Mouse (Mus musculus): Measurements from ENCODE around the gene Cox6b2. TPM values are rescaled to one million over a fixed set of nuclear protein-coding genes. Genes with fewer than 3 reads are reported as not detected.

The Cox6b2 gene
- total RNA-seq, 4 experiments from 2014 or later, result 6.0 to 13.0 (median 7.4) TPM

DNA sequence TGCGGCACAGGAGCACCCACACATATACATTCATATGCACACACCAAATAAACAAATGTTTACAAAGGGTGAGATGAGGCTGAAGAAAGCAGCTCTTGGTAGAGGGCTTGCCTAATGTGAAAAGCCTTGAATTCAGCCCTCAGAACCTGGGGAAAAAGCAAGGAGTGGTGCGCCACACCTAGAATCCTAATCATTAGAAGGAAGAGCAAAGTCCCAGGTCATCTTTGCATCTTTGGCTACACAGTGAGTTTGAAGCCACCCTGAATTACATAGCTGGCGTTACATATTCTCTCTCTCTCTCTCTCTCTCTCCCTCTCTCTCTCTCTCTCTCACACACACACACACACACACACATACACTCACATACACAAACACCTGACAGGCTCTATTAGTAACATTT, 33.6 kb downstream of the Cox6b2 start:
- no peak for DNase-seq (ENCODE audit: low spot score in 2 of 2)

DNA sequence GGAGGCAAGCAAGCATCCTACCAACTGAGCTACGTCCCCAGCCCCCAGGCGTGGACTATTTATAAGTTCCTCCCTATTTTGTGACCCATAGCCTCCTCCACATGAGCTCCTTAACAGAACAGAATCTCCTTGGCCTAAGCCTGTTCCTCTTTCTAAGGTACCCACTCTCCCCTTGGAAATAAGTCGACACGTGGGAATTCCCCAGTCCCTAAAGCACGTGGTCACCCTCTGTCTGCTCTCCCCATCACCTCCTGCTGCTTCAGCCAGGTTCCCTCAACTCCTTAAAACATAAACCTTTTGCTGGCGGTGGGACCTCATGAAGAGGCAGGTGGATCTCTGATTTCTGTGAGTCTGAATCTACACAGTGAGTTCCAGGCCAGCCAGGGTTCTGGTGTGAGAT, 35.9 kb downstream of the Cox6b2 start:
- DNase-seq (ENCODE audit: low spot score in 2 of 2), result no peak

DNA sequence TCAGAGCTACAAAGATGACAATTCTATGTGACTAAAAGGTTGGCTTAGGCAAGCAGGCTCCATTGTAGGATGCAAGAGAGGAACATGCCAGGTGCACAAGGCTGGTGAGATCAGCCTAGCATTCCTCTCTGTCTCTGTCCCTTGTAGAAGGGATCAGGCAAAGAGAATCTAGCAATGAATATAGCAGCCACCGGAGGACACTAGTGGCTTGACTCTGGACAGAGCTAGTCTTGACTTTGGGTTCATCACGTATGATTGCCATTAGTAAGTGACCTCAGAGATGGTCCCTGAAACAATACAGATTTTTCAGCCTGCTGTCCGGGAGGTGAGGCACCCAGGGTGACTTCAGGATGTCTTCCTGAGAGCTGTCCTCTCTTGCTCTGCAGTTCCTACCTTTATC, 40.3 kb downstream of the Cox6b2 start:
- DNase-seq (ENCODE audit: low spot score in 2 of 2), result no peak

DNA sequence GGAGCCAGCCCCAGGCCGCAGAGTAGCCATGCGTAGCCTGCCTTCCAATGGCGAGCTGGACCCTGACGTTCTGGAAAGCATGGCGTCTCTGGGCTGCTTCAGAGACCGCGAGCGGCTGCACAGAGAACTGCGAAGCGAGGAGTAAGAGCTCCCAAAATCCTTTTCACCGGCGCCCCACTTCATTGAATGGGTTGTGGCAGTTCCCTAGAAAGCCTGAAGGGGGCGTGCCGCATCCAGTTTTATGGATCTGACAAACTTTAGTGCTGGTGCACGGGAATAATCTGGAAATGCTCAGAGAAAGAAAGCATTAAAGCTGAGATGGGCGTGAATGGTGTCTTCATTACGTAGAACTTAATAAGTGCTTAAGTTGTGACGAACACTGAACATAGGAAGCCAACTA, 47.8 kb downstream of the Cox6b2 start:
- DNase-seq (ENCODE audit: low spot score in 2 of 2), result no peak

DNA sequence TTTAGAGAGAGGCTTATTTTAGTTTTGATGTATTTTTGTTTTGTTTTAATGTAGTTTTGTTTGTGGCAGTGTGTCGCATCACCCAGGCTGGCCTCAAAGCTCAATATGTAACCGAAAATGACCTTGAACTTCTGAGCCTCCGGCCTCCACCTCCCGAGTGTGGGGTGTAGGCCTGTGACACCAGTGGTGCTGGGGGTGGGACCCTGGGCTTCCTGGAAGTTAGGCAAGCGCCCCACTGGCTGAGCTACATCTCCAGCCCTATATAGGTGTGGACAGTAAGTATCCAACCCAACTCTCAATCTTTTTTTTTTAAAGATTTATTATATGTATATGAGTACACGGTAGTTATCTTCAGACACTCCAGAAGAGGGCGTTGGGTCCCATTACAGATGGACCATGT, 49.7 kb downstream of the Cox6b2 start:
- DNase-seq (ENCODE audit: low spot score in 2 of 2), result no peak

DNA sequence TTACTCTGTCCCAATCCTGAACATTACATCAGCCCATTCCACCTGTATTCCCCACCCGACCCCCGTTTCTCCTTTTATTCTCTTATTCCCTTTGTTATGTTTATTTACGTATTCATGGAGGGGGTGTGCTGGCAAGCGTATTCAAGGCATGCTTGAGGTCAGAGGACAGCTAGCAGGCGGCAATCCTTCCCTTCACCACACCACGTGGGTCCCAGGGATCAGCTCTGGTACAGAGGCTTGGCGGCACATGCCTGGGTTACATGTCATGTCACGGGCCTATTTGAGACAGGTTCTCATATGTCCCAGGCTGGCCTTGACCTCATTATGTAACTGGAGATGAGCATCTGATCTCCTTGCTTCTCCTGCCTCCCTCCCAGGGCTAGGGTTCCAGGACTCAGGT, 50.6 kb downstream of the Cox6b2 start:
- no peak for DNase-seq (ENCODE audit: low spot score in 2 of 2)

Other genes starting within 250 kb of the Cox6b2 start
- gene Tnnt1, start 236.7 kb downstream of the Cox6b2 start, total RNA-seq (2022), result 1 to 10 TPM; 1.3 to 4.0 (median 2.0) TPM
- 1 to 10 TPM in 1 of 4 experiments, not detected in 3; 1.3 TPM for gene Tnni3, start 228.9 kb downstream of the Cox6b2 start, total RNA-seq (2022)
- 1 to 10 TPM in 1 of 4 experiments, under 1 TPM in 2, not detected in 1; 0.77 to 1.6 (median 0.96) TPM for gene Dnaaf3, start 220.6 kb downstream of the Cox6b2 start, total RNA-seq (2022)
- 100 to 1,000 TPM; 180 to 219 (median 211) TPM for gene Syt5, start 205.6 kb downstream of the Cox6b2 start, total RNA-seq (2022)
- under 1 TPM; 0.59 to 0.85 (median 0.67) TPM for gene Ptprh, start 149.1 kb downstream of the Cox6b2 start, total RNA-seq (2022)
- gene Tmem86b, start 121.7 kb downstream of the Cox6b2 start, total RNA-seq (2022), result 10 to 100 TPM; 15.4 to 27.0 (median 20.7) TPM
- 100 to 1,000 TPM; 130 to 139 (median 134) TPM for gene Ppp6r1, start 94.1 kb downstream of the Cox6b2 start, total RNA-seq (2022)
- 10 to 100 TPM; 76.4 to 91.2 (median 84.1) TPM for gene Hspbp1, start 68.0 kb downstream of the Cox6b2 start, total RNA-seq (2022)
- 100 to 1,000 TPM; 314 to 327 (median 325) TPM for gene Brsk1, start 62.5 kb downstream of the Cox6b2 start, total RNA-seq (2022)
- under 1 TPM in 2 of 4 experiments, not detected in 2; 0.27 to 0.36 TPM for gene Tmem150b, start 27.8 kb downstream of the Cox6b2 start, total RNA-seq (2022)
- gene Kmt5c, start 13.0 kb downstream of the Cox6b2 start, total RNA-seq (2022), result 10 to 100 TPM; 26.1 to 39.8 (median 33.0) TPM
- gene Fam71e2, start 18.2 kb upstream of the Cox6b2 start, total RNA-seq (2022), result not detected
- under 1 TPM; 0.31 to 0.43 (median 0.37) TPM for gene Il11, start 29.8 kb upstream of the Cox6b2 start, total RNA-seq (2022)
- not detected for gene Tmem190, start 29.8 kb upstream of the Cox6b2 start, total RNA-seq (2022)
- 1 to 10 TPM; 1.2 to 3.7 (median 2.0) TPM for gene Tmem238, start 36.6 kb upstream of the Cox6b2 start, total RNA-seq (2022)
- gene Rpl28, start 39.8 kb upstream of the Cox6b2 start, total RNA-seq (2022), result 100 to 1,000 TPM; 350 to 553 (median 418) TPM
- 100 to 1,000 TPM; 113 to 119 (median 116) TPM for gene Ube2s, start 59.5 kb upstream of the Cox6b2 start, total RNA-seq (2022)
- gene Shisa7, start 91.6 kb upstream of the Cox6b2 start, total RNA-seq (2022), result 100 to 1,000 TPM; 133 to 179 (median 153) TPM
- 1 to 10 TPM; 4.7 to 8.9 (median 6.9) TPM for gene Isoc2b, start 117.2 kb upstream of the Cox6b2 start, total RNA-seq (2022)
- gene Isoc2a, start 124.1 kb upstream of the Cox6b2 start, total RNA-seq (2022), result 10 to 100 TPM; 13.7 to 16.0 (median 14.2) TPM
- under 1 TPM; 0.29 to 0.77 (median 0.39) TPM for gene Gm36210, start 153.4 kb upstream of the Cox6b2 start, total RNA-seq (2022)
- gene Zfp628, start 162.1 kb upstream of the Cox6b2 start, total RNA-seq (2022), result 10 to 100 TPM; 13.0 to 15.3 (median 13.9) TPM
- gene Nat14, start 168.9 kb upstream of the Cox6b2 start, total RNA-seq (2022), result 100 to 1,000 TPM in 2 of 4 experiments, 10 to 100 TPM in 2; 89.9 to 111 (median 102) TPM
- gene Ssc5d, start 172.7 kb upstream of the Cox6b2 start, total RNA-seq (2022), result 1 to 10 TPM; 2.8 to 5.1 (median 4.2) TPM
- 1 to 10 TPM in 1 of 4 experiments, under 1 TPM in 2, not detected in 1; 0.58 to 1.1 (median 0.90) TPM for gene Sbk2, start 211.3 kb upstream of the Cox6b2 start, total RNA-seq (2022)
- 1 to 10 TPM in 2 of 4 experiments, under 1 TPM in 2; 0.71 to 1.1 (median 0.98) TPM for gene Sbk3, start 218.1 kb upstream of the Cox6b2 start, total RNA-seq (2022)
- 10 to 100 TPM; 23.2 to 32.9 (median 30.6) TPM for gene Zfp579, start 243.1 kb upstream of the Cox6b2 start, total RNA-seq (2022)

Data from layer of hippocampus, adult 8-10 months (tissue).